Mouse (Mus musculus) stomach, postnatal 0 days (tissue): ENCODE results near the gene Car11. TPM values are rescaled to one million over a fixed set of nuclear protein-coding genes. Genes with fewer than 3 reads are reported as not detected.

Experiments used
- ATAC-seq: fragments of 200-750 bp; cut with Nextera tagmentation; 2 replicates; pipeline ENCODE4 v1.8.0; 2017; ENCODE audit not compliant: low FRiP score, low TSS enrichment
- DNase-seq: peaks from one replicate; pipeline ENCODE4 v3.0.0-alpha.2; 2016; ENCODE audit warnings: low spot score
- H3K27ac ChIP-seq: fragments of 300-500 bp; sonication (generic); replicated peaks from 2 replicates; pipeline ENCODE4 v1.5.1; 2014; ENCODE audit warnings: mild to moderate bottlenecking, control low read depth
- H3K27me3 ChIP-seq: fragments of 300-500 bp; sonication (generic); 2 replicates; pipeline ENCODE4 v1.6.1; 2014; ENCODE audit warnings: low read length; ENCODE audit not compliant: control insufficient read depth, insufficient read depth
- H3K36me3 ChIP-seq: fragments of 300-500 bp; sonication (generic); 2 replicates; pipeline ENCODE4 v1.6.1; 2014; ENCODE audit warnings: low read length, mixed read lengths; ENCODE audit not compliant: control insufficient read depth, insufficient read depth
- H3K4me1 ChIP-seq: fragments of 300-500 bp; sonication (generic); replicated peaks from 2 replicates; pipeline ENCODE4 v1.6.1; 2014; ENCODE audit warnings: antibody characterized with exemption; ENCODE audit not compliant: control insufficient read depth, insufficient read depth
- H3K4me2 ChIP-seq: fragments of 300-500 bp; sonication (generic); replicated peaks from 2 replicates; pipeline ENCODE4 v1.6.1; 2014; ENCODE audit warnings: low read depth, mild to moderate bottlenecking, control low read depth, moderate library complexity
- H3K4me3 ChIP-seq: fragments of 300-500 bp; sonication (generic); 2 replicates; pipeline ENCODE4 v1.5.1; 2014; ENCODE audit warnings: low read depth, low read length, control low read depth
- H3K9ac ChIP-seq: fragments of 300-500 bp; sonication (generic); 2 replicates; pipeline ENCODE4 v1.6.1; 2014; ENCODE audit warnings: mild to moderate bottlenecking, low read length, control low read depth, mixed read lengths
- H3K9me3 ChIP-seq: fragments of 300-500 bp; sonication (generic); 2 replicates; pipeline ENCODE4 v1.6.1; 2016; ENCODE audit warnings: low read length; ENCODE audit not compliant: control insufficient read depth
- CTCF ChIP-seq: IDR thresholded peaks from 2 replicates; pipeline ENCODE4 v1.5.1; 2016; ENCODE audit warnings: antibody characterized with exemption, low read depth, mild to moderate bottlenecking, moderate library complexity
- EP300 ChIP-seq: optimal IDR thresholded peaks from 2 replicates; pipeline ENCODE3; 2016; ENCODE audit warnings: antibody characterized with exemption
- WGBS: fragments of 180-500 bp; shearing (Covaris S2); extraction: QIAGEN DNeasy Blood & Tissue Kit; methylation state at CpG from one replicate; pipeline ENCODE4 v1.1.7; 2014; 5-methylcytosine and 5-hydroxymethylcytosine counted together
- polyA plus RNA-seq: library from polyadenylated mRNA; unstranded; fragments of >200 nt; fragmentation: Nextera tagmentation; extraction: Ambion mirVana; gene quantifications from 2 replicates; pipeline ENCODE4 v1.2.1, GENCODE M21; 2015

Gene Car11
- polyA plus RNA-seq, 1 experiment from 2014 or later, result 2.7 TPM

- no peak overlapping the region for H3K4me2 ChIP-seq
- H3K9ac ChIP-seq, result no peak overlapping the region
- peaks cover 27% of the 10 kb centered on the region for H3K36me3 ChIP-seq
- DNase-seq, result no peak
- 58% methylated on average over 14 of the region's 14 CpGs for WGBS
- peaks cover 11% of the 10 kb centered on the region; the same call in 1 of the 2 replicates for H3K4me1 ChIP-seq
- no peak for TF ChIP-seq EP300
- TF ChIP-seq CTCF, result no peak
- no peaks in the 10 kb centered on the region for H3K27me3 ChIP-seq
- no peak overlapping the region for H3K27ac ChIP-seq
- no peak for ATAC-seq
- H3K9me3 ChIP-seq, result no peaks in the 10 kb centered on the region
- H3K4me3 ChIP-seq, result no peak overlapping the region
Observed at GRCm38 (mm10) chr7:45709677-45710355, 10.2 kb downstream of the Car11 start.

GRCm38 (mm10) chr7:45710477-45711191 lies 11.0 kb downstream of the Car11 start:
- Histone ChIP-seq H3K4me1 (peaks cover 13% of the 10 kb centered on the region; the same call in 1 of the 2 replicates), H3K4me3 (no peak overlapping the region)

GRCm38 (mm10) chr7:45711316-45712021 lies 11.8 kb downstream of the Car11 start:
- Histone ChIP-seq H3K9ac (no peak overlapping the region), H3K9me3 (no peaks in the 10 kb centered on the region), H3K27me3 (no peaks in the 10 kb centered on the region), H3K4me2 (no peak overlapping the region), H3K36me3 (peaks cover 27% of the 10 kb centered on the region), H3K27ac (no peak overlapping the region), H3K4me3 (no peak overlapping the region), H3K4me1 (peaks cover 19% of the 10 kb centered on the region)
- WGBS, result 88% methylated on average over 23 of the region's 24 CpGs
- DNase-seq (no peak), ATAC-seq (no peak)
- no peak for TF ChIP-seq EP300
- TF ChIP-seq CTCF, result no peak

More at GRCm38 (mm10) chr7:45710477-45711191, 11.0 kb downstream of the Car11 start:
- peaks cover 27% of the 10 kb centered on the region for H3K36me3 ChIP-seq
- TF ChIP-seq EP300, result no peak
- TF ChIP-seq CTCF, result no peak
- H3K4me2 ChIP-seq, result no peak overlapping the region
- no peaks in the 10 kb centered on the region for H3K27me3 ChIP-seq
- no peak overlapping the region for H3K9ac ChIP-seq
- DNase-seq (peak; percentile 14), ATAC-seq (no peak)
- H3K27ac ChIP-seq, result no peak overlapping the region
- WGBS, result 85% methylated on average over 20 of the region's 20 CpGs
- H3K9me3 ChIP-seq, result no peaks in the 10 kb centered on the region

- no peak for TF ChIP-seq EP300
- no peak for TF ChIP-seq CTCF
- Histone ChIP-seq H3K4me1 (peaks cover 20% of the 10 kb centered on the region), H3K9me3 (no peaks in the 10 kb centered on the region), H3K36me3 (peaks cover 27% of the 10 kb centered on the region), H3K9ac (no peak overlapping the region), H3K27me3 (no peaks in the 10 kb centered on the region), H3K27ac (no peak overlapping the region; the same call in 1 of the 2 replicates), H3K4me2 (no peak overlapping the region), H3K4me3 (no peak overlapping the region)
- ATAC-seq, result peak; percentile 57
- DNase-seq, result peak; percentile 94
- WGBS, result 78% methylated on average over 19 of the region's 21 CpGs
Observed at GRCm38 (mm10) chr7:45712022-45712757, 12.5 kb downstream of the Car11 start.

GRCm38 (mm10) chr7:45713396-45713795 lies 13.8 kb downstream of the Car11 start:
- Histone ChIP-seq H3K27ac (peak overlapping the region; percentile 82), H3K36me3 (peaks cover 27% of the 10 kb centered on the region), H3K9me3 (no peaks in the 10 kb centered on the region), H3K4me2 (peak overlapping the region; percentile 91), H3K4me1 (peaks cover 17% of the 10 kb centered on the region), H3K9ac (peak overlapping the region; percentile 87; the same call in 1 of the 2 replicates), H3K4me3 (peak overlapping the region; percentile 67; the same call in 1 of the 2 replicates), H3K27me3 (no peaks in the 10 kb centered on the region)
- ATAC-seq (no peak), DNase-seq (peak; percentile 41)
- TF ChIP-seq EP300 (no peak), CTCF (no peak)
- WGBS, result 80% methylated on average over 16 of the region's 16 CpGs
